Mouse (Mus musculus) brain, adult 2 months (tissue): ENCODE data around the gene Sun3.
A peak's percentile ranks its signal among the peaks of the same experiment; 100 is the strongest.

Source experiments
- DNase-seq: peaks from one replicate; pipeline ENCODE4 v3.0.0; 2011; ENCODE audit warnings: low read depth, low spot score

The Sun3 gene

DNA sequence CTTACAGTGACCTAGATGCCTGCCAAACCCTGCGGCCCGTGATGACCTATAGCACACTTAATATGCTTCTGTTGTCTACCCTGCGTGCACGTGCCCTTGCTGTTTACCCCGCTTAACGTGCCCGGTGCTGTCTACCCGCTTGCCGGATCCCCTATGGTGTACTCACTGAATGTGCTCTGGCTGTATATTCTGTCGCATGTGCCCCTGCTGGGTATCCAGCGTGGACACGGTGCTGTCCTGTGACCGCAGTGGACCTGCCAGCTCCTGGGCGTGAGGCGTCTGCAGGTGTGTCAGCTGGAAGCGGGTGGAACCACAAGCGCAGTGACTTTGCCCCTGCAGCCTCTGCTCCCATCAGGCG, at the start of gene Sun3:
Gene Sun3, minus strand, starts transcription at position 289 of the 358 bp plus-strand sequence.
- DNase-seq = peak; percentile 11

DNA sequence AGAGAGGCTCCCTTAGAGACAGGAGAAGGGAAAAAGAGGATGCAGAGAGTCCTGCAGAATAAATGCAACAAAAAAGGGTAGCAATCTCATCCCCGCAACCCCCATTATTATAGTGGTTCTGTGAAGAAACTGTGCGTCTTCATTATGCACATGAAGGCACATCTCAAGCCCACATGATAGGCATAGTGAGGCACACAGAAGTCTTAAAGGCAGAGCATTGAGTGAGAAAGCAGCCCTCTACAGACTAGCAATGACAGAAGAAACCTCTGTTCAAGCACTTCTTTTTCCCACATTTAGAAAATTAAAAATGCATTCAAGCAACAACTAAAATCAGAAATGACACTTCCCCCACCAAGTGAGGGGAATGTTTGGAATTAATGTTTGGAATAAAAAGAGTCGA, 27.7 kb upstream of the Sun3 start:
- no peak for DNase-seq

- DNase-seq = no peak
These were observed 11.7 kb upstream of the Sun3 start for GRCm38 (mm10) chr11:9060484-9060883.

DNA sequence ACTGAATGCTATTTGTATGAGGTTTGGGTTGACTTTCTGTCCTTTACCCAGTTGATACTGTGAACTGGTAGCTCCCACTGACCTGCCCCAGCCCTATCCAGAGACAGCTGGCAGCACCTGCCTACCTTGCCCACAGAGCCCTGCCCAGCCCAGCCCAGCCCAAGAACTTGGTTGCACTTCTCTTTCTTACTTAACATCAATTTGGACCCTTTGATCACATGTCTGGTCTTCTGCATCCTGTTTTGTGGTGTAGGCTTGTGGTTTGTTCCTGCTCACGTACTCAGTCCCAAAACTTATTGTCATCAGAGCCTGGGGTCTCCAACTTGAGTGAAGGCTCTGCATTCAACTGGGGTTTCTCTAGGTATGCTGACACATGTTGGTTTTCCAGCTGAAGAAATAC, 11.2 kb upstream of the Sun3 start:
- no peak for DNase-seq

DNA sequence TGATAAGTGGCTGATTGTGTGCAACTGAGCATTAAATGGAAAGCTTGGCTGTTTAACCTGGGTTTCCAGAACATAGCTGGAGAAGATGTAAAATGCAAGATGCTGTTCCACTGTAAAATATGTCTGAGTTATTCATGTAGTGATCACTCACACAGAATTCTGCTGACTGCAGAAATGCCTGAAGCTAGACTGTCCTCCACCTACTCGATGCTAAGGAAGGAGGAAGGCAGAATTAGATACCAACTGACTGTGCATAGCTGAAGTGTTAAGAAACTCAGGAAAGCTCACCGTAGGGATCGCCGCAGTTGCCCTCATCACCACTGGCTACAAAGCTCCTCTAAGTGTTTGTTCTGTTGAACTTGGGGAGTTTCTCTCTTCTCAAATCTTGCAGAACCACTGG, 8.9 kb upstream of the Sun3 start:
- peak; percentile 31 for DNase-seq

- DNase-seq = no peak
These were observed 8.1 kb upstream of the Sun3 start for GRCm38 (mm10) chr11:9056937-9057336.

- no peak for DNase-seq
These were observed 3.1 kb upstream of the Sun3 start for GRCm38 (mm10) chr11:9051895-9052294.

GRCm38 (mm10) chr11:9050241-9050640, 1.4 kb upstream of the Sun3 start:
- no peak for DNase-seq

DNA sequence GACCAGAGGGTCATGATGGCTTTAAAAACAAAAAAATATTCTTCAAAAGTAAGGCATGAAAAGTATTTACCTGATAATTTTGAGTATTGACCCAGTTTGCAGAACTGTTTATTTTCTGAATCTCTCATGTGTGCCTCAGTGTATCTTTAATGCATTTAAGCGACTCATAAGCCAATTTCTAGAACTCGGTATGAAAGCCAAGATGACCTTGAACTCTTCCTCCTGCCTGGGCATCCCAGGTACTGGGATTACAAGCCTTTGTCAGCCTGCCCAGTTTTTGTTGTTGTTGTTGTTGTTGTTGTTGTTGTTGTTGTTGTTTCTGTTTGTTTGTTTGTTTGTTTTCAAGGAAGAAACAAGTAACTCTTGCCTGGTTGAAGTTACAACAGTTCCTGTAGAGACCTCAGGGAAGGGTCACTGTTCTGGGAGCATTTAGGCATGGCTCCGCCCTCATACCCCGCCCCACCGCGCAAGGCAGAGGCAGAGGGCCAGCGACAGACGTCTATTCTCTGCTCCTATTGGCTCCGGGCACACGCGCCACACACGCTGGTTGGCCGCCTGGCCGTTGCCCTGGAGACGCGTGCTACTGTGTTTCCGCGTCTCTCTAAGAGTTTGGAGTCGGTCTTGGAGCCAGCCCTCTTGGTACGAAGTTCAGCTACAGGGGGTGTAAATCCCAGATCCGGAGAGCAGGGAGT, 634 bp downstream of the Sun3 start, which contains the start of gene Gm11992:
Gene Gm11992, plus strand, starts transcription at position 584 of the 692 bp plus-strand sequence.
- peak; percentile 86 for DNase-seq

GRCm38 (mm10) chr11:9047044-9047443, 1.7 kb downstream of the Sun3 start:
- peak; percentile 49 for DNase-seq

DNA sequence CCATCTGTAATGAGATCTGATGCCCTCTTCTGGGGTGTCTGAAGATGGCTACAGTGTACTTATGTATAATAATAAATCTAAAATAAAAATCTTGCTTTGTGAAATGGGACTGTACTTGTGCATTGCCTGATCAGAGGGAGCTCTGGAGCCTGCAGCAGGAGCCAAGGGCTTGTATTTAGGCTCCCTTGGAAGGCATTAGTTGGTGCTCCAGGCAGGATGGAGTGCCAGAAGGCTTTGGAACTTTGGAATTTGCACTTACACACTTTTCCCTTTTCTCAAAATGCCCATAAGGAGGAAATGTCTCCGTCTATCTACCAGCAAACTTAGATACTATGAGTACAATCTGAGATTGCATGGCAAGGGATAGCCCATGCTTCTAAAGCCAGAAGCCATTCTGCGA, 2.2 kb downstream of the Sun3 start:
- DNase-seq = no peak

GRCm38 (mm10) chr11:9031530-9031929, 17.3 kb downstream of the Sun3 start:
- DNase-seq = no peak

- DNase-seq = no peak
These were observed 23.6 kb downstream of the Sun3 start for GRCm38 (mm10) chr11:9025211-9025610.

DNA sequence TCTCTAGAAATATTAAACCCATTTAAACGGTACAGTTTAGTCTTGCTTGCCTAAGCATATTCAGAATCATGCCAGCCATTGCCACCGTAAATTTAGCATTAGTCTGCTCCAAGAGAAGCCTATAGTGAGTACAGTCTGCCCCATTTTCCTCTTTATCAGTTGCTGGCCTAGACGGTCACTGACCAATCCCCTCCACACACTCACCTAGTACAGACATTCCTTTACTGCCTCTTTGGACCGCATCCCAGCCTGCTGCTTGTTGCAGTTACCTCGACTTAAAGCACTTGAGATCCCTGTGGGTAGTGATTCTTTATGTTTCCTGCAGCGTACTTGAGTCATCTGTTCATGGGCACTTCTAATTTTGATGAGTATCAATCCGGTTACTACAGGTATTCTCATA, 24.0 kb downstream of the Sun3 start:
- DNase-seq = no peak

GRCm38 (mm10) chr11:9020207-9020606, 28.6 kb downstream of the Sun3 start:
- DNase-seq = no peak

DNA sequence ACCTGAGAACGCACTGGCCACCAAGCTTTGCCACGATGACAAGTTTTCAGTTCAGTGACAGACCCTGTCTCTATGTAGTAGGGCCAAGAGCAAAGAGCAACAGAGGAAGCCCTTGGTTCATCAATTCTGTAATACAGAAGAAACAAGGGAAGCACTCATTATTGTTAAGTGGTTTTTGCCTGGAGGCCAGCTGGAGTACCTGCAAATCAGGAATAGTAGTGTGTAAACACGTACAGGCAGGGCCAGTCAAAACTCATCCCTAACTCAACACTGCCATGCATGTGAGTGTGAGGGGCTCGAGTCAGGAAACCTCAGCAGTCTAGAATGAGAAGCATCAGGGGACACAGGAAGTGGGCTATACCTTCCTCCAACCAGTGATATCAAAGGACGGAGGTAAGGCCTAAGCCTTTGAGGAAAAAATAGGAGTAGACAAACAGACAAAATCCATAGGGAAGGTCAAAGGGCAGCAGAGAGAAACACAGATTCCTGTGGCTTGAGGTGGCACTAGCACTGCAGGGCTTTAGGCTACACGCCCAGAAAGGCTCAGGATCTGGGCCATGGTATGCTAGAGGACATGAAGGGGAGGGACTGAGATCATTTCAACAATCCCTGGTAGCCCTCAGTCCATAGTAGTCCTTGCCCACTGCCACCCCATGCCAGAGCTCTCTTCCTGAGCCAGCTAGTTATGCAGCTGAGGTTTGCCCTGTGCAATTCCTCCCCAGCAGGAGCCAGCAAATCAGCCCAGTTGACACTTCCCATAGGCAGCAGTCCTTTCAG, 30.1 kb downstream of the Sun3 start:
- DNase-seq = no peak

DNA sequence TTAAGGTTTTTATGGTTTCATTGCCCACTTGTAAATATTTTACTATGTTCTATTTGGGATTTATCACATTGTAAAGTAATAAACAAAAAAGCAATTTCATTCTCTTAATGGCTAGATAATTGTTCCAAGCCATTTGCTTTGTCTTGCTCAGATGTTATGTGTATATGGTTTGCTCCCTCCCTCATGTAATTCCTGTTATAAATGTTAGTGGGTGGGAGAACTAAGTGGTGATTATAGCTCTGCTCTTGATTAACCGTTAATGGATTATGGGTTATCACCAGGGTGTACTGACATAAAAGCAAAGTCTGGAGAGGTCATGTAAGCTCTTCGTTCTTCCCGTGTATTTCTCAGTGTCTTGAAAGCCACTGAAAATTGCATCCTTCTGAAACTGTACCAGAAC, 34.1 kb downstream of the Sun3 start:
- no peak for DNase-seq

DNA sequence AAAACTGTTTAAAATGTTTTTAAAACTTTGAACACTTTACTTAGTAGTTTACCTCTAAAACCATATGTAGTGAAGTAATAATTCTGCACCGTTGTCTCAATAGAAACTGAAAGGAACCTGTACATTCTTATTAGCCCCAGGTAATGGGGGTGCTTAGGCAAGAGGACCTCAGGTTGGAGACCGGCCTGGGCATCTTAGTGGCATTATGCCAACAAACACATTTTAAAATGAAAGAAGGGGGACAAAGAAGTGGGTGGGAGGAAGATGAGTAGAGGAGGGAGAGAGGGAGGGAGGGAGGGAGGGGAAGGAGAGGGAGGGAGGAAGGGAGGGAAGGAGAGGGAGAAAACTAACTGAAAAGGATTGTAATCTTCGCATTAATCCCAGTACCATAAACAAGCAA, 37.4 kb downstream of the Sun3 start:
- peak; percentile 11 for DNase-seq

- peak; percentile 93 for DNase-seq
These were observed 37.9 kb downstream of the Sun3 start, which contains the start of gene Hus1 for GRCm38 (mm10) chr11:9010853-9011339. Hus1 (minus strand) TSS chr11:9011191.

DNA sequence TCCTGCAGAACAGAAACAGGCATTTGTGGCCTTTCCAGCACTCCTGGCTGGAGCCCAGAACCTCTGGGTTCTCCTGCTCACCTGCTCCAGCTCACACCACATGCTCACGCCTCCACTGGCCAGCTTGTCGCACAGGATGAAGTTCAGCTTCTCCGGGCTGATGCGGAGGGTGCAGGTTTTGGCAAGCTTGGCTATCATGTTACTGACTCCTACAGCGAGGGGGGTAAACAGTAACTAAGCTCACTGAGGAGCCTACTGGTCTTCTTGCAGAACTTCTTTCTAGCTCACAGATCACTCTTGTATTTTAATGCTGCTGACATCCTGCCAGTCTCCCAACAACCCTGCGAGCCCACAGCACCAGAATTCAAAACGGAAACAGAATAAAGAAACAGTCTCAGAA, 38.4 kb downstream of the Sun3 start:
- DNase-seq = peak; percentile 62

GRCm38 (mm10) chr11:9008761-9009160, 40.0 kb downstream of the Sun3 start:
- no peak for DNase-seq

- peak; percentile 16 for DNase-seq
These were observed 60.7 kb downstream of the Sun3 start for GRCm38 (mm10) chr11:8988084-8988483.

GRCm38 (mm10) chr11:8986058-8986457, 62.7 kb downstream of the Sun3 start:
- no peak for DNase-seq
